Mouse (Mus musculus): ENCODE measurements at regions not wholly inside any gene's neighbourhood (a gene's known extent, or its start where the extent isn't known, plus 50 kb on each side); places are given as distances from the start of the nearest gene placed in this dataset.

DNA sequence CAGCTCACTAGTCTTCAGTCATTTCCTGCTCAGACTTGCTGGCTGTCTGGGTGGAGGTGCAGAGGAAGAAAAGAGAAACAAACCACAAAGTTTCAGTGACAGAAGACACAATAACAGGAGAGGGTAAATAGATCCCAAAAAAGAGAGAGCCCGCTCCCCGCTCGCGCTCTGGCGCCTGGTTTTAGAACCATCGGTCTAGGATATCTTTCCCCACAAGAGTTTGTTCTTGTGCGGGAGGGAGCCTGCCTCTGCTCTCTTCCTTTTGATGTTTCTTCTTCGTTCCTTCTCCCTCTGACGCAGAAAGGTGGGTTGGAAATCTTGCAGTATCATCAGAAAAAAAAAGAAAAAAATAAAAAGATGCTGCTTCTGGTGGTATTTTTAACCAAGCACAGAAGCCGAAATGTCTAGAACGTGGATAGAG is 71.3 kb upstream of the Zfp217 start:
- TF ChIP-seq CTCF (IDR thresholded peaks at IDR 0.05; ENCODE audit: control insufficient read depth, insufficient read depth, insufficient read length) = no peak
- TF ChIP-seq MYOG (IDR thresholded peaks at IDR 0.05; ENCODE audit: control insufficient read depth, extremely low read depth, insufficient read length) = no peak
